Mouse (Mus musculus) central nervous system, embryonic 11.5 days (tissue): ENCODE data around the gene Gm128. TPM values are rescaled to one million over a fixed set of nuclear protein-coding genes. Genes with fewer than 3 reads are reported as not detected.

ENCODE experiments used
- polyA plus RNA-seq: library from polyadenylated mRNA; depleted of rRNA; stranded (reverse); fragments of >200 nt; gene quantifications from 2 replicates; pipeline ENCODE4 v1.2.3, GENCODE M21; 2012; rRNA removed

Gm128 gene
- polyA plus RNA-seq, result 0.22 and 0.53 TPM in 2 replicates

GRCm38 (mm10) chr3:95241498-95241897 is at the start of gene Gm128:
TSS of gene Gm128 (minus strand) at chr3:95241598.

GRCm38 (mm10) chr3:95281216-95282126 is 40.1 kb upstream of the Gm128 start, which contains the start of the genes Mindy1 and Prune1:
TSS of gene Mindy1 (plus strand) at chr3:95281345.
TSS of gene Prune1 (minus strand) at chr3:95282076.

GRCm38 (mm10) chr3:95250783-95251424 is 9.5 kb upstream of the Gm128 start, which contains the start of gene Bnipl:
TSS of gene Bnipl (minus strand) at chr3:95251193.

GRCm38 (mm10) chr3:95231298-95232221 is 9.8 kb downstream of the Gm128 start, which contains the start of gene Mllt11:
TSS of gene Mllt11 (minus strand) at chr3:95232171.

GRCm38 (mm10) chr3:95228148-95228893 is 13.1 kb downstream of the Gm128 start, which contains the start of gene Cdc42se1:
TSS of gene Cdc42se1 (plus strand) at chr3:95228732.

GRCm38 (mm10) chr3:95217255-95218134 is 23.9 kb downstream of the Gm128 start, which contains the start of gene Gabpb2:
TSS of gene Gabpb2 (minus strand) at chr3:95217916.

Other genes with a start within 250 kb of the Gm128 start
- gene Zfp687, start 226.2 kb downstream of the Gm128 start, polyA plus RNA-seq, result 29.7 and 31.1 TPM in 2 replicates
- 271 and 275 TPM in 2 replicates for gene Psmd4, start 199.0 kb downstream of the Gm128 start, polyA plus RNA-seq
- gene Pip5k1a, start 134.7 kb downstream of the Gm128 start, polyA plus RNA-seq, result 33.8 and 81.9 TPM in 2 replicates
- gene Vps72, start 130.6 kb downstream of the Gm128 start, polyA plus RNA-seq, result 193 and 212 TPM in 2 replicates
- 1.0 and 2.2 TPM in 2 replicates for gene Tmod4, start 117.1 kb downstream of the Gm128 start, polyA plus RNA-seq
- gene Scnm1, start 107.6 kb downstream of the Gm128 start, polyA plus RNA-seq, result 115 and 209 TPM in 2 replicates
- 11.6 and 14.4 TPM in 2 replicates for gene Lysmd1, start 107.5 kb downstream of the Gm128 start, polyA plus RNA-seq
- 1.4 and 1.6 TPM in 2 replicates for gene Tnfaip8l2, start 99.2 kb downstream of the Gm128 start, polyA plus RNA-seq
- gene Sema6c, start 81.1 kb downstream of the Gm128 start, polyA plus RNA-seq, result 64.4 and 77.1 TPM in 2 replicates
- gene Gabpb2, start 23.7 kb downstream of the Gm128 start, polyA plus RNA-seq, result 28.3 and 30.4 TPM in 2 replicates
- 62.7 and 103 TPM in 2 replicates for gene Cdc42se1, start 12.9 kb downstream of the Gm128 start, polyA plus RNA-seq
- 134 and 151 TPM in 2 replicates for gene Mllt11, start 9.4 kb downstream of the Gm128 start, polyA plus RNA-seq
- 0.80 and 1.3 TPM in 2 replicates for gene Bnipl, start 9.6 kb upstream of the Gm128 start, polyA plus RNA-seq
- gene Mindy1, start 39.7 kb upstream of the Gm128 start, polyA plus RNA-seq, result 30.3 and 35.1 TPM in 2 replicates
- 24.0 and 29.2 TPM in 2 replicates for gene Prune1, start 40.5 kb upstream of the Gm128 start, polyA plus RNA-seq
- 2.6 and 2.8 TPM in 2 replicates for gene Anxa9, start 65.6 kb upstream of the Gm128 start, polyA plus RNA-seq
- 69.3 and 111 TPM in 2 replicates for gene Cers2, start 73.2 kb upstream of the Gm128 start, polyA plus RNA-seq
- gene Setdb1, start 115.6 kb upstream of the Gm128 start, polyA plus RNA-seq, result 62.2 and 65.8 TPM in 2 replicates
- gene 4930558C23Rik, start 161.2 kb upstream of the Gm128 start, polyA plus RNA-seq, result not detected in 2 replicates
- 30.4 and 39.4 TPM in 2 replicates for gene Arnt, start 192.8 kb upstream of the Gm128 start, polyA plus RNA-seq